Mouse (Mus musculus): ENCODE measurements around the gene Lsm5. TPM values are rescaled to one million over a fixed set of nuclear protein-coding genes. Genes with fewer than 3 reads are reported as not detected.

Gene Lsm5
- polyA plus RNA-seq, 1 experiment from 2014 or later = 109 TPM

DNA sequence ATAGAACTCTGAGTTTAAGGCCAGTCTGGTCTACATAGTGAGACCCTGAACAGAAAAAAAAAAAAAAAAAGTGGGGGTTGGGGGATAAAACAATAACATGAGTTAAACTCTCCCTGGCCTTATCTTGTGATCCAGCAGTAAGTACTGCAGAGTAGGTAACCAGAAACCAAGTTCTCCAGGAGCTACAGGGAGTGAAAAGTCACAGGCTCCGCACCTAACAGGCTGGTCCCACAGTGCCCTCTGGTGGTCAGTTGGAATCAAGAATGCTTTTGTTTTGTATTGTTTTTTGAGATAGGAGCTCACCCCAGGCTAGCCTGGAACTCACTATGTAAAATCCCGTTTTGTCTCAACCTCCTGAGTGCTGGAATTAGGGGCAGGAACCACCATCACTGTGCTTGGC is 13.3 kb downstream of the Lsm5 start:
- 0 out of 2 replicates have a peak, but pooled peaks have one; percentile 47 for ATAC-seq (ENCODE audit: insufficient number of reproducible peaks, low FRiP score, low TSS enrichment, low read depth)
- H3K27ac ChIP-seq (replicated peaks) = no peak overlapping the region

DNA sequence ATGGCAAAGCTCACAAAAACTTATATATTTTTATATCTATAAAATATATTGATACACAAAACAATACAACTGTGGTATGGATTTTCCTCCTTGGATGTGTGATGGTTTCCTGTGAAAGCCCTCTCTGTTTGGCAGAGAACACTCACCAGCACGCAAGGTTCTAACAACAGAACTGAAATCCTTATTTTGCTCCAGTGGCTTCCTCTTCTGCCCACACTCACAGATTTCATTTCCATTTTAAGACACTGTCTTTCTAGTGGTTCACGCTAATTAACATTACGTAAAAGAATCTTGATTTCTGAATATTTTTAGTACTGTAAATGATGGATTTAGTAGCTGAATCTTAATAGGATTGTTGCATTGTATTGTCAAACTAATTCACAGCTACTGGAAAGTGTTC is 16.3 kb downstream of the Lsm5 start:
- WGBS = 87% methylated on average over 3 of the region's 3 CpGs
- Histone ChIP-seq H3K36me3 (no peaks in the 10 kb centered on the region), H3K4me2 (replicated peaks) (no peak overlapping the region), H3K4me3 (replicated peaks) (no peak overlapping the region), H3K27ac (replicated peaks) (no peak overlapping the region), H3K27me3 (no peaks in the 10 kb centered on the region), H3K9ac (no peak overlapping the region), H3K4me1 (0 out of 2 replicates have a peak, but pooled peaks cover 9% of the 10 kb centered on the region), H3K9me3 (replicated peaks) (no peaks in the 10 kb centered on the region)
- no peak for ATAC-seq (ENCODE audit: insufficient number of reproducible peaks, low FRiP score, low TSS enrichment, low read depth)

More for the DNA sequence above, 13.3 kb downstream of the Lsm5 start:
- no peaks in the 10 kb centered on the region for H3K9me3 ChIP-seq (replicated peaks)
- no peaks in the 10 kb centered on the region for H3K36me3 ChIP-seq
- 0 out of 2 replicates have a peak, but pooled peaks cover 9% of the 10 kb centered on the region for H3K4me1 ChIP-seq
- no peak overlapping the region for H3K9ac ChIP-seq
- H3K27me3 ChIP-seq = no peaks in the 10 kb centered on the region
- H3K4me3 ChIP-seq (replicated peaks) = no peak overlapping the region
- H3K4me2 ChIP-seq (replicated peaks) = no peak overlapping the region
- WGBS = 3% methylated on average over 2 of the region's 2 CpGs

- no peak for ATAC-seq (ENCODE audit: insufficient number of reproducible peaks, low FRiP score, low TSS enrichment, low read depth)
- Histone ChIP-seq H3K4me1 (no peaks in the 10 kb centered on the region), H3K4me2 (replicated peaks) (no peak overlapping the region), H3K9ac (no peak overlapping the region), H3K27me3 (no peaks in the 10 kb centered on the region), H3K4me3 (replicated peaks) (no peak overlapping the region), H3K36me3 (no peaks in the 10 kb centered on the region), H3K27ac (replicated peaks) (no peak overlapping the region), H3K9me3 (replicated peaks) (no peaks in the 10 kb centered on the region)
- 77% methylated on average over 3 of the region's 3 CpGs for WGBS
Observed at GRCm38 (mm10) chr6:56664410-56664809, 40.1 kb downstream of the Lsm5 start.

GRCm38 (mm10) chr6:56655393-56655792 is 49.1 kb downstream of the Lsm5 start:
- Histone ChIP-seq H3K4me2 (replicated peaks) (no peak overlapping the region), H3K36me3 (no peaks in the 10 kb centered on the region), H3K27me3 (peaks cover 27% of the 10 kb centered on the region), H3K9ac (no peak overlapping the region), H3K4me3 (replicated peaks) (no peak overlapping the region), H3K4me1 (peaks cover 10% of the 10 kb centered on the region; the same call in 1 of the 2 replicates), H3K9me3 (replicated peaks) (no peaks in the 10 kb centered on the region), H3K27ac (replicated peaks) (no peak overlapping the region)
- WGBS = 66% methylated on average over 8 of the region's 8 CpGs
- ATAC-seq (ENCODE audit: insufficient number of reproducible peaks, low FRiP score, low TSS enrichment, low read depth) = no peak

DNA sequence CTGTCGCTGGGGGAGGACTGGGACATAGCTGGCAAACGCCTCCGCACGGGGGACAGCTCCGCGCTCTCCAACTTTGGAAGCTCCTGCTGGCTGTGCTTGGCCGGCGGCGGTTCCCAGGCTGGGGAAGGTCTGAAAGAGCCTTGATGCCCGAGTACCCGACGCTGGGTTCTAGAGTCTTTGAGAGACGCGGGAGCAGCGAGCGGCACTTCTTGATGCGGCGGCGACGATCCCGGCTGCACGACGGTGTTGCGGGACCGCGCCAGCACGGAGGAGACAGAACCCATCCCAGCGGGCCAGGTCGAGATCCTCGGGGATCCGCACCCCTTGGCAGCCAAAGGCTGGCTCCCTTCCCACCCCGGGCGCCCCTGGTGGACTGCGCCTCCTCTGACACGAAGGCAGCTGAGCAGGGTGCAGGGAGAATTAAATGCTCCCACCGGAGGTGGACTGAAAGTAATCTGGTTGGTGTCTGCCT is 52.4 kb downstream of the Lsm5 start:
- 0 out of 2 replicates have a peak, but pooled peaks have one; percentile 19 for ATAC-seq (ENCODE audit: insufficient number of reproducible peaks, low FRiP score, low TSS enrichment, low read depth)
- Histone ChIP-seq H3K9me3 (replicated peaks) (no peaks in the 10 kb centered on the region), H3K4me1 (peaks cover 10% of the 10 kb centered on the region; the same call in 1 of the 2 replicates), H3K4me2 (replicated peaks) (peak overlapping the region; percentile 81), H3K4me3 (replicated peaks) (peak overlapping the region; percentile 40), H3K27ac (replicated peaks) (no peak overlapping the region), H3K9ac (0 out of 2 replicates have a peak overlapping the region, but pooled peaks have one; percentile 15), H3K36me3 (no peaks in the 10 kb centered on the region), H3K27me3 (peaks cover 27% of the 10 kb centered on the region)
- under 1% methylated on average over 36 of the region's 36 CpGs for WGBS

Other genes starting within 250 kb of the Lsm5 start
- 3.2 and 4.1 TPM in 2 replicates for gene Pde1c, start 135.6 kb downstream of the Lsm5 start, polyA plus RNA-seq (2015; fragmentation: Nextera tagmentation; extraction: Ambion mirVana)
- 10.8 and 11.0 TPM in 2 replicates for gene Avl9, start 10.2 kb upstream of the Lsm5 start, polyA plus RNA-seq (2015; fragmentation: Nextera tagmentation; extraction: Ambion mirVana)
- gene Kbtbd2, start 93.1 kb upstream of the Lsm5 start, polyA plus RNA-seq (2015; fragmentation: Nextera tagmentation; extraction: Ambion mirVana) = 25.5 and 29.0 TPM in 2 replicates
- gene Fkbp9, start 127.3 kb upstream of the Lsm5 start, polyA plus RNA-seq (2015; fragmentation: Nextera tagmentation; extraction: Ambion mirVana) = 218 and 222 TPM in 2 replicates
- 61.6 and 63.2 TPM in 2 replicates for gene Nt5c3, start 219.2 kb upstream of the Lsm5 start, polyA plus RNA-seq (2015; fragmentation: Nextera tagmentation; extraction: Ambion mirVana)
- 0.31 and 0.35 TPM in 2 replicates for gene Vmn1r4, start 219.3 kb upstream of the Lsm5 start, polyA plus RNA-seq (2015; fragmentation: Nextera tagmentation; extraction: Ambion mirVana)